Mouse (Mus musculus) hematopoietic stem cell, adult 5-6 weeks (primary cell): ENCODE measurements around the gene C1qtnf7. TPM values are rescaled to one million over a fixed set of nuclear protein-coding genes. Genes with fewer than 3 reads are reported as not detected.

ENCODE experiments used
- ATAC-seq, 2 experiments: fragments of 125-278 bp in 1 of 2; replicated peaks in 1 of 2; 2 replicates each; pipeline ENCODE4 v1.8.0; 2016 to 2017; ENCODE audit warnings: inconsistent platforms in 2 of 2, mild to moderate bottlenecking in 2 of 2, moderate number of reproducible peaks in 2 of 2, low read depth in 1 of 2, moderate TSS enrichment in 1 of 2; ENCODE audit not compliant: low FRiP score in 2 of 2, poor library complexity in 2 of 2, severe bottlenecking in 2 of 2, insufficient read depth in 1 of 2, low TSS enrichment in 1 of 2
- total RNA-seq: library from RNA; stranded (forward); fragments of 172-1452, 232-1000 nt; gene quantifications from 2 replicates; pipeline ENCODE4 v1.2.3, GENCODE M21; 2017

C1qtnf7 gene
- not detected in 2 replicates for total RNA-seq

- no peak for ATAC-seq
Measured at GRCm38 (mm10) chr5:43515401-43515976, at the start of gene C1qtnf7. TSS of gene C1qtnf7 (plus strand) at chr5:43515538.

GRCm38 (mm10) chr5:43466762-43467161 is 48.6 kb upstream of the C1qtnf7 start:
- ATAC-seq = no peak

GRCm38 (mm10) chr5:43467214-43467613 is 48.1 kb upstream of the C1qtnf7 start:
- no peak for ATAC-seq

- no peak for ATAC-seq
Measured at GRCm38 (mm10) chr5:43468937-43469336, 46.4 kb upstream of the C1qtnf7 start.

GRCm38 (mm10) chr5:43477953-43478352 is 37.4 kb upstream of the C1qtnf7 start:
- ATAC-seq = no peak

- ATAC-seq = no peak
Measured at GRCm38 (mm10) chr5:43480046-43480445, 35.3 kb upstream of the C1qtnf7 start.

- no peak for ATAC-seq
Measured at GRCm38 (mm10) chr5:43480786-43481185, 34.6 kb upstream of the C1qtnf7 start.

GRCm38 (mm10) chr5:43481824-43482223 is 33.5 kb upstream of the C1qtnf7 start:
- ATAC-seq = no peak

- no peak for ATAC-seq
Measured at GRCm38 (mm10) chr5:43501887-43502286, 13.5 kb upstream of the C1qtnf7 start.

GRCm38 (mm10) chr5:43504243-43504786 is 11.0 kb upstream of the C1qtnf7 start:
- ATAC-seq = no peak

- ATAC-seq = peak in 1 of 2 experiments; percentile 29; a peak in 2 of 4 replicates
Measured at GRCm38 (mm10) chr5:43508470-43508869, 6.9 kb upstream of the C1qtnf7 start.

GRCm38 (mm10) chr5:43508892-43509291 is 6.4 kb upstream of the C1qtnf7 start:
- peak; percentile 92 for ATAC-seq

GRCm38 (mm10) chr5:43511126-43511525 is 4.2 kb upstream of the C1qtnf7 start:
- ATAC-seq = no peak

- no peak for ATAC-seq
Measured at GRCm38 (mm10) chr5:43516491-43516890, 1.2 kb downstream of the C1qtnf7 start.

- ATAC-seq = no peak
Measured at GRCm38 (mm10) chr5:43517313-43517712, 2.0 kb downstream of the C1qtnf7 start.

GRCm38 (mm10) chr5:43519905-43520304 is 4.6 kb downstream of the C1qtnf7 start:
- no peak for ATAC-seq

- no peak for ATAC-seq
Measured at GRCm38 (mm10) chr5:43521369-43521768, 6.0 kb downstream of the C1qtnf7 start.

GRCm38 (mm10) chr5:43522866-43523265 is 7.5 kb downstream of the C1qtnf7 start:
- ATAC-seq = no peak

- no peak for ATAC-seq
Measured at GRCm38 (mm10) chr5:43526874-43527584, 11.7 kb downstream of the C1qtnf7 start.
